Mouse (Mus musculus): ENCODE measurements at regions not wholly inside any gene's neighbourhood (a gene's known extent, or its start where the extent isn't known, plus 50 kb on each side); places are given as distances from the start of the nearest gene placed in this dataset.

GRCm38 (mm10) chr6:12140596-12140995 is 233.0 kb downstream of the Phf14 start:
- DNase-seq (ENCODE audit: extremely low spot score, low read depth, low spot score), result no peak

DNA sequence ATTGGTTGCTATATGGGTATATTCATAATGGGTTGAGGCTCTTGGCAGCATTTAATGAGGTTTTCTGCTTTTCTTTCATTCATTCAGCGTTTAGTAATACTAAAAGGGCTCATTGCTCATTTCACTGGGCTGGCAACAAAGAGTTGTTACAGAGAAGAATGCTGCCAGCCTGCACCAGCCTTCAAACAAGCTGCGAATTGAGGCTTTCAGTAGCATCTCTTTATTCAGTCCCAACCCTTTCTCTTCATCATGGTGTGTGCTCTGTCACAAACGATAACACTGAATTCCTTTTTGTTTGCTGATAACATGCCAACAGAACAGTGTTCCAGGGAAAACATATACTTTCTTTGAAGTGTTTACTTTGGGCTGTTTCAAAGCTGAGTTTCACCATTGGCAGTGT is 237.6 kb downstream of the Phf14 start:
- no peak for DNase-seq (ENCODE audit: extremely low spot score, low read depth, low spot score)

DNA sequence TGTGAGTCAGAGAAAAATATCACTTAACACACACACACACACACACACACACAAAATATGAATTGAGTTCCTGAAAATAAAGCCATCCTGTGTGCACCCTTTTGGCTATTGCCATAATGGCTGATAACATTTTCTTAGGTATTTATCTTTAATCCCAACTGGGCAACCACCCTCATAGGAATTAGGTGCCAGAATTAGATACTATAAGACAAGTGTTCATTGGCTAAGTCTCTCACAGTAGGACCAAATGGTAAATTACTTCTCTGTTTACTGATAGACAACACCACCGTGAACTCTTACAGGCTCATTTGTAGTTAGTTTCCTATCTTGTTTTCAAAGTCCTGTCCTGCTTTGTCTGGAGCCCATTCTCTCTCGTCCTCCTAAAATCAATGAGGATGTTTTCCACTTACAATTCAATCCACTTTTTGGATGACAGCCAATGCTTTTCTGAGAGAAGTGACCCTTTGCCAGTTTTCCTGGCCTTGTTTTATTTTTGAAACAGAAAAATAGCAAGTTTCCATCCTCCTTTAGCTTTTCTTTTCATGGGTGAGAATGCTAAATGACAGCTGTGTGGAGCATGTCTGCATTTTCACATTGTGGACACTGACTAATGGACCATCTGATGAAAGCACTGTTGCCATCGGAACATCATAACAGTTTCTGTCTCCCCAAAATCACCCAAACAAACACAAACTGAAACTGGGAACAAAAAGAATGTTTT is 243.2 kb downstream of the Phf14 start:
- DNase-seq (ENCODE audit: extremely low spot score, low read depth, low spot score), result no peak

- DNase-seq (ENCODE audit: extremely low spot score, low read depth, low spot score), result no peak
These were observed 256.4 kb downstream of the Phf14 start for GRCm38 (mm10) chr6:12163971-12164370.

GRCm38 (mm10) chr6:12168533-12168932 is 260.9 kb downstream of the Phf14 start:
- no peak for DNase-seq (ENCODE audit: extremely low spot score, low read depth, low spot score)

- no peak for DNase-seq (ENCODE audit: extremely low spot score, low read depth, low spot score)
These were observed 261.8 kb downstream of the Phf14 start for GRCm38 (mm10) chr6:12169431-12169830.

GRCm38 (mm10) chr6:12170722-12171121 is 263.1 kb downstream of the Phf14 start:
- no peak for DNase-seq (ENCODE audit: extremely low spot score, low read depth, low spot score)

DNA sequence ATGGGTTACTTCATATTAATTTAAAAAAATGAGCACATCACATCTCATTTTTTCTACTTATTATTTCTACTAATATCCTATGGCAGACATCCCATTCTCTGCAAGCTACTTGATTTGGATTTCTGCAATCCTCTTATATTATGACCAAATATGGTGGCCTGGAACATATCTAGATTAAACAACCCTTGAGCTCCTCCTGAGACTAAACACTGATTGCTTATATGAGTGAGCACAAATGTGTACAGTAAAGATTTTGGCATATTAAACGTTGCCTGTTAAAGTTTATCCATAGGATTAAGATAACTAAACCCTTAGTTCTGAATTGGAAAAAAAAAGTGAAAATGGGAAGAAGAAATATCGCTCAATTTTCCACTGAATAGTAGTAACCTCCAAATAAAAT is 263.6 kb downstream of the Phf14 start:
- no peak for DNase-seq (ENCODE audit: extremely low spot score, low read depth, low spot score)

GRCm38 (mm10) chr6:12177996-12178395 is 270.4 kb downstream of the Phf14 start:
- DNase-seq (ENCODE audit: extremely low spot score, low read depth, low spot score), result no peak

GRCm38 (mm10) chr6:12180951-12181350 is 273.3 kb downstream of the Phf14 start:
- no peak for DNase-seq (ENCODE audit: extremely low spot score, low read depth, low spot score)

DNA sequence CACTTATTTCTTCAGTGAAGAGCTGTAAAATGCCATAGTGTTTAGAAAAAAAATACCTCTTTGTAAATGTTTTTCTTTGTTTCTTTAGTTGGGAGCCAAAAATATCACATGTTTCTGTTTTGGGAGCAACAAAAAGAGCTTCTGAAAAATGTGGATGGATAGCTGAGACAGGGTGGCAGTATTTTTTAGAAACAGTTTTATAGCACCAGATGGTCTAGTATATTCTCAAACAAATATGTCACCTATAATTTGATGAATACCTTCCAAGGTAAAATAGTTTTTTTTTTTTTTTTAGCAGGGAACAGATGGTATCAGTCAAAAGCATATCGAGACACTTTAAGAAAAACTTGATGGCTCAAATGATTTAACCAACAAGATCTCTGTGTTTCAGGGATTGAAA is 302.6 kb downstream of the Phf14 start:
- no peak for DNase-seq (ENCODE audit: extremely low spot score, low read depth, low spot score)

GRCm38 (mm10) chr6:12214526-12215177 is 307.0 kb downstream of the Phf14 start:
- no peak for DNase-seq (ENCODE audit: extremely low spot score, low read depth, low spot score)

- DNase-seq (ENCODE audit: extremely low spot score, low read depth, low spot score), result no peak
These were observed 307.6 kb downstream of the Phf14 start for GRCm38 (mm10) chr6:12215178-12215553.

DNA sequence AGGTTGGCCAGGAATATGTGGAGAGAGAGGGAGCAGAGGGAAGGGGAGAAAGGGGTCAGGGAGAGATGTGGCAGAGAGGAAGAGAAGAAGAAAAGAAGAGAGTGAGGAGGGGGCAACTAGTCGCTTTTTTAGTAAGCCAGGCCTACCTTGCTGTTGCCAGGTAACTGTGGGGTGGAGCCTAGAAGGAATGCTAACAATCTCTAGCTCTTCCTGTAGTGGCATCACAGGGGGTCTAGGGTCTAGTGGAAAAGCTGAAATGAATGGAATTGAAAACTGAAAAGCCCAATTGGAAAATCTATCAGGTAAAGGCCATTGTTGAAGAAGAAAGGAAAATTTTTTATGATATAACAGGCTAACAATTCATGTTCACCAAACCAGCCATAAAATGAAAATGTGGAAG is 336.5 kb downstream of the Phf14 start:
- no peak for DNase-seq (ENCODE audit: extremely low spot score, low read depth, low spot score)

GRCm38 (mm10) chr6:12247975-12248374 is 340.4 kb downstream of the Phf14 start:
- no peak for DNase-seq (ENCODE audit: extremely low spot score, low read depth, low spot score)

- DNase-seq (ENCODE audit: extremely low spot score, low read depth, low spot score), result no peak
These were observed 341.0 kb downstream of the Phf14 start for GRCm38 (mm10) chr6:12248599-12248998.

GRCm38 (mm10) chr6:12254507-12254906 is 346.9 kb downstream of the Phf14 start:
- DNase-seq (ENCODE audit: extremely low spot score, low read depth, low spot score), result no peak

DNA sequence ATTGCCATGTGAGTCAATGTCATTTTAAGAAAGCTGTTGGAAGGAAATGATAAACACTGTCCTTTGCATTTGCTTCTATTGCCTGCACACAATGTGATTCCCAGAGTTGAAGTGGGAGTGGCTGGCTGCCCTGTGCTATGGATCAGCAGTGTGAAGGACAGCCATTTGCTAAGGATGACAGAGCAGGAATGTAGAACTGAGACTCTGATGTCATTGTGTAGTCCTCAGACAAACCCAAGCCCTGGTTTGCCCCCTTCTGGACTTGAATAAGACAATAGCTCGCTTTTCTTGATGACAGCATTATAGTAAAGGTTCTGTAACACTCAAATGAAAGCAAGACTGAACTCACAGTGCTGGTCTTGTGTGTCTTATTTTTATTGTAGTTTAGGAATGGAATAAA is 347.8 kb downstream of the Phf14 start:
- DNase-seq (ENCODE audit: extremely low spot score, low read depth, low spot score), result no peak

GRCm38 (mm10) chr6:12258273-12258672 is 350.7 kb downstream of the Phf14 start:
- DNase-seq (ENCODE audit: extremely low spot score, low read depth, low spot score), result no peak

DNA sequence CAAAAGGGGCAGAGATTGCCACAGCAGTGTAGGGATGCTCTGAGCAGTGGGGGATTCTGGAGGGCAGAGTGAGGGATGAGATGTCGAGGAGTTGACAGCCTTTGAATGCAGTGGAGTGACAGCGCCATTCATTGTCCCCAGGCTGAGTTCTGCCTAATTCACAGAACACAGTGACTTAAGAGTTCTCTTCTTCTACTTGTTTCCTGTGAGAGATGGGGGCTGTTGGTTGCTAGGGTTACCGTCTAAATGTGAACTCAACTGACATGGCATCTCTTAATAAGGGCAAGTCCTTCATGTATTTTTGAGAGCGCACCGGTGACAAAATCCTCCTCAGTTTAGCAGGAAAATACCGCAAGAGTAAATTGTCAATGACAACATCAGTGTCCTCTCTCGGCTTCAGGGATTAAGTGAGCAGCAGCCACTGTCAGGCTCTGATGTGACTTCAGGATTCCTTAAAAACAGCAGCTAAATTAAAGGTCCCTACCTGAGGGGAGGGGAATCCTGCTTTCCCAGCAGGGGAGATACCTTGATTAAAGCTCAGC is 351.4 kb downstream of the Phf14 start:
- DNase-seq (ENCODE audit: extremely low spot score, low read depth, low spot score), result no peak

DNA sequence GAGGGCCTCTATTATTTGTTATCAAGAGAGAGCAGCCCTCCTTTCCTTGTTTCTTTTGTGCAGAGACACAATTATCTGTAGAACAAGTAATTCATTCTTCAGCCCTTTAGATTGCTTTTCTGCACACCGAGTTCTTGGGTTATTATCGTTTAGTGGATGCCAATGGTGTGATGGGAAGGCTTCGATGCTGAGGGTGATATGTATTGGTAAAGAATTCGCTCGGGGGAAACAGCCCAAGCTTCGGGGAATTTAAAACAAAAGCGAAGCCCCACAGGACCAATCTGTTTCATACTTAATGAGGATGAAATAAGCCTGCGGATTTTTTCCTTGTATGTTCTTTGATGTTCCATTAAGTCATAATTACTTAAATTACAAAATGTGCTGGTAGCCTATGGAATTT is 352.0 kb downstream of the Phf14 start:
- DNase-seq (ENCODE audit: extremely low spot score, low read depth, low spot score), result no peak

DNA sequence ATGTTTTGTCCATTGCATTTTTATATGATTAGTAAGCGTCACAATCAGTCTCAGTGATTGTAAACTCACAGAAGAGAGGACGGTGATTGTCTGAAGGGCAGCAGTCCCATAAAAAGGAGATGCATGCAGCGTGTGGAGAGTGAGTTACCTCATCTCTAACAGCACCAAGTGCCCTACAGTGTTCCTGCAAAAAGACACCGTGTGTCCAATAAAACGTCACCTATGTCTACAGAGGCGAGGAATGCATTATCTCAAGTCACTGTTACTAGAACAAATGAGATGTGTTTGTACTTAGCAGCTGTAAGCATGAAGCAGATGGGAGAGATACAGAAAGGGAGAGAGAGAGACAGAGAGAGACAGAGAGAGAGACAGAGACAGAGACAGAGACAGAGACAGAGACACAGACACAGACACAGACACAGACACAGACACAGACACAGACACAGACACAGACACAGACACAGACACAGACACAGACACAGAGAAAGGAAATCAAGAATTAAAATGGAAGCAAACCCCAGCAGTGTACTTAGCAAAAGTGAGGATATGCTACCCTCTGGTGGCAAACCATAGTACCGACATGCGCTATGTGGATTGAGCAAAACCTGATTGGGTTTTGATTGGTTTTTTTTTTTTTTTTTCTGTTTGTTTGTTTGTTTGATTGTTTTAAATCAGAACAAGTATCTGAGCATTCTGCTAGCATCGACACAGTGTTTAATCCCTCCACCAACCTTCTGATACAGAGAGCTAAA is 352.9 kb downstream of the Phf14 start:
- DNase-seq (ENCODE audit: extremely low spot score, low read depth, low spot score), result peak; percentile 28

Data from hindlimb bud, embryonic 11.5 days (tissue).